Mouse (Mus musculus) liver, embryonic 16.5 days (tissue): Measurements from ENCODE around the gene Mocs2. TPM values are rescaled to one million over a fixed set of nuclear protein-coding genes. Genes with fewer than 3 reads are reported as not detected.

Source experiments
- ATAC-seq: fragments of 200-750 bp; cut with Nextera tagmentation; 2 replicates; pipeline ENCODE4 v1.8.0; 2017; ENCODE audit warnings: low read depth, mild to moderate bottlenecking, moderate number of reproducible peaks, moderate library complexity
- H3K27ac ChIP-seq: fragments of 300-500 bp; sonication (generic); 2 replicates; pipeline ENCODE4 v1.5.1; 2014; ENCODE audit warnings: mild to moderate bottlenecking, low read length
- H3K27me3 ChIP-seq: fragments of 300-500 bp; sonication (generic); 2 replicates; pipeline ENCODE4 v1.6.1; 2014; ENCODE audit warnings: low read depth, low read length, mixed read lengths; ENCODE audit not compliant: control insufficient read depth, insufficient read depth
- H3K36me3 ChIP-seq: fragments of 300-500 bp; sonication (generic); 2 replicates; pipeline ENCODE4 v1.6.1; 2014; ENCODE audit warnings: mild to moderate bottlenecking; ENCODE audit not compliant: control insufficient read depth, insufficient read depth
- H3K4me1 ChIP-seq: fragments of 300-500 bp; sonication (generic); 2 replicates; pipeline ENCODE4 v1.6.1; 2014; ENCODE audit warnings: low read depth, low read length, mixed read lengths; ENCODE audit not compliant: control insufficient read depth
- H3K4me2 ChIP-seq: fragments of 300-500 bp; sonication (generic); 2 replicates; pipeline ENCODE4 v1.6.1; 2014; ENCODE audit warnings: low read depth, low read length, mixed read lengths
- H3K4me3 ChIP-seq: fragments of 300-500 bp; sonication (generic); 2 replicates; pipeline ENCODE4 v1.5.1; 2014; ENCODE audit warnings: low read depth, mild to moderate bottlenecking, low read length
- H3K9ac ChIP-seq: fragments of 300-500 bp; sonication (generic); 2 replicates; pipeline ENCODE4 v1.6.1; 2014; ENCODE audit warnings: low read depth, low read length
- H3K9me3 ChIP-seq: fragments of 300-500 bp; sonication (generic); replicated peaks from 2 replicates; pipeline ENCODE4 v1.6.1; 2016; ENCODE audit warnings: low read length; ENCODE audit not compliant: control insufficient read depth
- WGBS: fragments of 180-500 bp; shearing (Covaris S2); extraction: QIAGEN DNeasy Blood & Tissue Kit; methylation state at CpG from one replicate; pipeline ENCODE4 v1.1.7; 2014; ENCODE audit not compliant: insufficient replicate concordance; 5-methylcytosine and 5-hydroxymethylcytosine counted together
- polyA plus RNA-seq: library from polyadenylated mRNA; unstranded; fragments of >200 nt; fragmentation: Nextera tagmentation; extraction: Ambion mirVana; gene quantifications from 2 replicates; pipeline ENCODE4 v1.2.1, GENCODE M21; 2015

Gene Mocs2
- polyA plus RNA-seq, 1 experiment from 2014 or later: 73.6 TPM

DNA sequence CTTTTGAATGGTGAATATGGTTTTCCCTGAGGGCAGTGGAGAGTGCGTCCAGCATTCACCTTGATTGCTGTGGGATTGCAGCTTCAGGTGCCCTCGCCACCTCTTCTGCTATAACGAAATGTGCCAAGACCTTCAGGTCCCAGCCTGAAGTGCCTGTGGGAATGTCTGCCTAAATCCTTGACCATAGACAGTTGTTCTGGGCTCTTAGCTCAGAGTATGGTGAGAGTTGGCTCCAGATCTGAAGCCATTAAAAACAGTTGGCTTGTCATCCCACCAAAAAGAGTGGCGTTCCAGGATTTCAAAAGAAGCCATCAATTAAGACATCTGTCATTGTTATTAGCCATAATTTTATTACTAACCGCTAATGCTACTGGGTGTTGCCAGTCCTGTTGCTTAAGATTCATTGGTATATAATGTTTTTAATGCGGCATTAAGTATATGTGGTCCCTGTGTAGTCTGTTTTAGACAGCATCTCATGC lies 7.4 kb downstream of the Mocs2 start:
- WGBS: 83% methylated on average over 6 of the region's 6 CpGs
- no peak for ATAC-seq

DNA sequence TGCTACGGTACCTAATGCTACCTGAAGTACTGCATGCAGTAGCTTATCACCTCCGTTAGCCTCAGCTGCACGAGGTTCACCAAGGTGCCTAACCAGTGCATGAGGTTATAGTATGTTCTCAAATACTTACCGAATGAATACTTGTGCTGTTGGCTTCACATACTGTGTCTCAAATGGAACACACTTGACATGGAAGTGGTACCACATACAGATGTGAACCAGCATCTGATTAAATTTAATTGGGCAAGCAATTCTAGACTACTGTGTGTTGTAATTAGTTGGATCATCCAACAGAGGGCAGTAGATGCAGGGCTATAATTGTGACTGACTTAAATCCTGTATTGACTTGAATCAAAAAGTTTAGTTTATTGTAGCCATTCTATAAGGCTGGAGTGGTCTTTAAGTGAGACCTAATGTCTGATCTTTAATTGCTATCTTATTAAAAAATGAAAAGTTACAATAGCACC lies 13.4 kb downstream of the Mocs2 start:
- Histone ChIP-seq H3K4me3 (no peak overlapping the region), H3K9ac (no peak overlapping the region), H3K36me3 (peaks cover 6% of the 10 kb centered on the region), H3K4me1 (no peaks in the 10 kb centered on the region), H3K4me2 (no peak overlapping the region), H3K9me3 (no peaks in the 10 kb centered on the region), H3K27ac (no peak overlapping the region), H3K27me3 (no peaks in the 10 kb centered on the region)
- ATAC-seq: no peak
- WGBS: 71% methylated on average over 4 of the region's 4 CpGs

More for the DNA sequence above, 7.4 kb downstream of the Mocs2 start:
- no peaks in the 10 kb centered on the region for H3K9me3 ChIP-seq
- H3K4me2 ChIP-seq: no peak overlapping the region
- no peak overlapping the region for H3K9ac ChIP-seq
- no peak overlapping the region for H3K27ac ChIP-seq
- H3K36me3 ChIP-seq: peaks cover 8% of the 10 kb centered on the region
- no peak overlapping the region for H3K4me3 ChIP-seq
- H3K4me1 ChIP-seq: no peaks in the 10 kb centered on the region
- H3K27me3 ChIP-seq: no peaks in the 10 kb centered on the region

DNA sequence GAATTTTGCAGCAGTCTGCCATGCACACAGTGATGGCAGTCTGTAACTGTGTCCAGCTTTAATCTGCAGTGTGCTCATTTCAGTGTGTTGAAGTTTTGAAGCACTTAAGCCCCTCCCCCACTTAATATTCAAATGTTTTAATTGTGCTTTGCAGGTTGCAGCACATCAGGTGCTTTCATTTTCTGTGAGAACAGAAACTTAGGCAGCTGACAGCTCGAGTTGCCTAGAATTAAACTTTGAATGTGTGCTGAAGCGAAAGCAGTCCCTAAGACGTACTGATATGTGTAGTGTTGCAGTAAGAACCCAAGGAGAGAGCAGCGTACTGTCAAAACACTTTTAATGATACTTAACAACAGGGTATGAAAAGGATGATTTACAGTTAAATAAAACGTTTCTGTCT lies 14.7 kb downstream of the Mocs2 start:
- Histone ChIP-seq H3K9ac (no peak overlapping the region), H3K4me1 (no peaks in the 10 kb centered on the region), H3K9me3 (no peaks in the 10 kb centered on the region), H3K27ac (no peak overlapping the region), H3K27me3 (no peaks in the 10 kb centered on the region), H3K36me3 (peaks cover 4% of the 10 kb centered on the region; the same call in 1 of the 2 replicates), H3K4me2 (no peak overlapping the region), H3K4me3 (no peak overlapping the region)
- 66% methylated on average over 5 of the region's 5 CpGs for WGBS
- no peak for ATAC-seq

- H3K27me3 ChIP-seq: no peaks in the 10 kb centered on the region
- no peak overlapping the region for H3K4me2 ChIP-seq
- H3K9me3 ChIP-seq: no peaks in the 10 kb centered on the region
- no peaks in the 10 kb centered on the region; the same call in 1 of the 2 replicates for H3K4me1 ChIP-seq
- 66% methylated on average over 4 of the region's 4 CpGs for WGBS
- H3K36me3 ChIP-seq: peaks cover 4% of the 10 kb centered on the region; the same call in 1 of the 2 replicates
- no peak for ATAC-seq
- no peak overlapping the region for H3K9ac ChIP-seq
- H3K27ac ChIP-seq: no peak overlapping the region
- no peak overlapping the region for H3K4me3 ChIP-seq
Measured at GRCm38 (mm10) chr13:114833351-114833750, 15.3 kb downstream of the Mocs2 start.

DNA sequence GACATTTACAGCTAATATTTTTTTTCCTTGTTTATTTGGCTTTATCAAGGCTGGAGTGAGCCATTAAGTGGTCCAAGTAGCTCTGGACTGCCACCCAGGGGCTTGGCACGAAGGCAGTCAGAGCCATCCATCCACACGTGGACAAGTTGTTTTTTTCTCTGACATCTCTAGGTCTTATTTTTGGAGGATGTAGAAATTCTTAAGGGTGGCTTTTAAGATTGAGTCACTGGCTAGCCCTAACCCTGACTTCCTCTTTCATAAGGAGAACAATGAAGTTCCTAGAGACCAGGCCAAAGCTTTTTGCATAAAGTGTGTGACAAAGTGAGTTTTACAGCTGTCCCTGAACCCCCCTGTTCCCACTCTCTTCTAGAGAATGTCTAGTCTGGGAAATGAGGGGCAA lies 16.5 kb downstream of the Mocs2 start:
- WGBS: 25% methylated on average over 2 of the region's 2 CpGs

DNA sequence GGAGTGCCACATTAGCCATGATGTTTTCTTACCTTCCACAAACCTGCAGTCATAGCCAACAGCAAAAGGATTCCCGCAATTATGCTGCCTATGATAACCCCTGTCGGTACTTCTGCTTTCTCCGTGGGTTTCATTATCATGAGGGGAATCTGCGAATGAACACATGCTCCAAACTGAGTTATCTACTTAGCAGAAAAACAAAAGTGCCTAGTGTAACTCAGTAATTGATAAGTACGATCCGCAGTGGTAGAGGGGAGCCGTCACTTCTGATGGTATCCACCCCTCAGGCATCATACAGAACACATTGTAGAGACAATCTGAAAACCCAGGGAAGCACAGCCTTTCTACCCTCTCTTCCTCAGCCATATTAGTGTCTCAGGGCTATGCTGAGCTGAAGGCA lies 19.0 kb downstream of the Mocs2 start:
- ATAC-seq: no peak
- H3K9me3 ChIP-seq: no peaks in the 10 kb centered on the region
- no peaks in the 10 kb centered on the region for H3K27me3 ChIP-seq
- no peak overlapping the region for H3K4me2 ChIP-seq
- peaks cover 3% of the 10 kb centered on the region; the same call in 1 of the 2 replicates for H3K4me1 ChIP-seq
- no peaks in the 10 kb centered on the region for H3K36me3 ChIP-seq
- no peak overlapping the region for H3K4me3 ChIP-seq
- H3K27ac ChIP-seq: no peak overlapping the region
- H3K9ac ChIP-seq: no peak overlapping the region
- WGBS: 21% methylated on average over 7 of the region's 7 CpGs

More for the DNA sequence above, 16.5 kb downstream of the Mocs2 start:
- peaks cover 2% of the 10 kb centered on the region; the same call in 1 of the 2 replicates for H3K36me3 ChIP-seq
- no peak for ATAC-seq
- H3K9me3 ChIP-seq: no peaks in the 10 kb centered on the region
- no peak overlapping the region for H3K4me2 ChIP-seq
- no peak overlapping the region for H3K9ac ChIP-seq
- no peaks in the 10 kb centered on the region; the same call in 1 of the 2 replicates for H3K4me1 ChIP-seq
- no peaks in the 10 kb centered on the region for H3K27me3 ChIP-seq
- H3K27ac ChIP-seq: no peak overlapping the region
- H3K4me3 ChIP-seq: no peak overlapping the region

GRCm38 (mm10) chr13:114838535-114838990 lies 20.5 kb downstream of the Mocs2 start:
- no peak overlapping the region for H3K4me2 ChIP-seq
- no peaks in the 10 kb centered on the region for H3K9me3 ChIP-seq
- no peak overlapping the region for H3K9ac ChIP-seq
- peak overlapping the region; percentile 50 for H3K27ac ChIP-seq
- no peak overlapping the region for H3K4me3 ChIP-seq
- 59% methylated on average over 5 of the region's 5 CpGs for WGBS
- ATAC-seq: peak; percentile 83
- H3K36me3 ChIP-seq: no peaks in the 10 kb centered on the region
- peaks cover 3% of the 10 kb centered on the region; the same call in 1 of the 2 replicates for H3K4me1 ChIP-seq
- no peaks in the 10 kb centered on the region for H3K27me3 ChIP-seq

GRCm38 (mm10) chr13:114839098-114839497 lies 21.1 kb downstream of the Mocs2 start:
- Histone ChIP-seq H3K27me3 (no peaks in the 10 kb centered on the region), H3K27ac (no peak overlapping the region), H3K4me3 (no peak overlapping the region), H3K36me3 (no peaks in the 10 kb centered on the region), H3K9me3 (no peaks in the 10 kb centered on the region), H3K9ac (no peak overlapping the region), H3K4me2 (no peak overlapping the region), H3K4me1 (peaks cover 3% of the 10 kb centered on the region; the same call in 1 of the 2 replicates)
- ATAC-seq: no peak
- 75% methylated on average over 9 of the region's 9 CpGs for WGBS

- H3K4me1 ChIP-seq: peaks cover 3% of the 10 kb centered on the region; the same call in 1 of the 2 replicates
- no peak overlapping the region for H3K27ac ChIP-seq
- H3K9ac ChIP-seq: no peak overlapping the region
- no peaks in the 10 kb centered on the region for H3K9me3 ChIP-seq
- no peaks in the 10 kb centered on the region for H3K27me3 ChIP-seq
- ATAC-seq: no peak
- 54% methylated on average over 4 of the region's 4 CpGs for WGBS
- no peaks in the 10 kb centered on the region for H3K36me3 ChIP-seq
- H3K4me2 ChIP-seq: no peak overlapping the region
- no peak overlapping the region for H3K4me3 ChIP-seq
Measured at GRCm38 (mm10) chr13:114840545-114840944, 22.5 kb downstream of the Mocs2 start.
